Mouse (Mus musculus) lung, postnatal 0 days (tissue): ENCODE results near the gene Rras2.

Experiments used
- CTCF ChIP-seq: IDR thresholded peaks from 2 replicates; pipeline ENCODE4 v1.5.1; 2016; ENCODE audit warnings: antibody characterized with exemption, mild to moderate bottlenecking
- EP300 ChIP-seq: IDR thresholded peaks from 2 replicates; pipeline ENCODE4 v1.6.1; 2016; ENCODE audit warnings: antibody characterized with exemption, mild to moderate bottlenecking, control low read depth

DNA sequence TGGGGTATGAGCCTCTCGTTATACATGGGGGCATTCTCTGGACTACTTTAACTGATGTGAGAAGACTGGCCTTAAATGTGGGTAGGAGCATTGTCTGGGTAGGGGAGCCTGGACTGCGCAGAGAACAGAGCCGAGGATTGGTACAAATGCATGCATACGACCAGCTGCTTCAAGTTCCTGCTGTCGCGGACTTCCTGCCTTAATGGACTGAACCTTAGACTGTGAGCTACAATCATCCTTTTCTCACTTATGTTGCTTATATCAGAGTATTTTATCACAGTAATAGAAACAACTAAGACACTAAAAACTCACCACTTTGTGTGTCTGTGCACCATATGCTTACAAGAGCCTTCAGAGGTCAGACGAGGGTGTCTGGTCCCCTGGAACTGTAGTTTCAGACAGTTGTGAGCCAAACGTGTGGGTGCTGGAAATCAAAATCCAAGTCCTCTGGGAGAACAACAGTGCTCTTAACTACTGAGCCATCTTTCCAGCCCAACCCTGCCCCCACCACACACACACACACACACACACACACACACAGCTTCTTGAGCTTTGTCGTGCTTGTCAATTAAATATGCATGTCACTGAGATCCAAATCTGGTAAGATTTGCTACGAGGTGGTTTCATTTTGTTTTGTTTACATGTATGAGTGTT is 26.6 kb downstream of the Rras2 start:
- TF ChIP-seq EP300 (no peak), CTCF (no peak)
